Mouse (Mus musculus) left cerebral cortex, postnatal 4 days (tissue): ENCODE measurements around the gene Mup16. TPM values are rescaled to one million over a fixed set of nuclear protein-coding genes. Genes with fewer than 3 reads are reported as not detected.
"Not testable (repeated sequence)": the region's sequence is repeated elsewhere in the genome, so short reads cannot be mapped to it uniquely, and the experiment has no call there.

Source experiments
- DNase-seq: peaks from one replicate; pipeline ENCODE4 v3.0.0-alpha.2; 2022
- intact Hi-C: fragments of 180-260 bp; cut with DNase I; formaldehyde crosslinking; loops from one replicate; pipeline ENCODE4 v1.15.1; 2025
- total RNA-seq, 2 experiments: library from RNA; stranded (reverse); gene quantifications; 2 replicates each; pipeline ENCODE4 v1.2.3; 2021

The Mup16 gene
- not detected for total RNA-seq

- DNase-seq, intact Hi-C loops: not testable (repeated sequence)
These were observed at the start of gene Mup16 for GRCm38 (mm10) chr4:61519431-61519830. Gene Mup16 (minus strand): TSS chr4:61519531.

DNA sequence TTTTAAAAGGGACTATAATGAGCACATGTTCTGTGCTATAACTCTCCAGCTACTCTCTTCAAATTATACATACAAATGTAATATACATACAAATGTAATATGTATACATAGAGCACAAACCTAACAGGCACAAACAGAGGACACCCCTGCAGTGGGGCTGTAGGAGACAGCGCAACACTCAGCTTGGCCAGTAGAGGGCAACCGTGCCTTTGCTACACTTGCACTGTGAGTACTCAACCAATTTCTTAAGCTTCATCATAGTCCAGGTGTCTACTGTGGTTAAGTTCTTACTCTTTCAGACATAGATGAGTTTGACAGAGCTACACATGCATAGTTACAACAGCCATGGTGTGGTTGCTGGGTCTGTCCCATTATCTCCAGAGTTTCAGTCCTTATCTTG lies 36.6 kb upstream of the Mup16 start:
- intact Hi-C loops, result not testable (repeated sequence)
- DNase-seq, result peak; percentile 15

Other genes starting within 250 kb of the Mup16 start
- gene Mup14, start 215.5 kb downstream of the Mup16 start, total RNA-seq, result not detected
- not detected for gene Mup15, start 79.8 kb downstream of the Mup16 start, total RNA-seq
- not detected for gene Mup17, start 76.3 kb upstream of the Mup16 start, total RNA-seq
- not detected for gene Mup18, start 154.6 kb upstream of the Mup16 start, total RNA-seq